Mouse (Mus musculus) hindbrain, embryonic 12.5 days (tissue): ENCODE data around the gene Anks3. TPM values are rescaled to one million over a fixed set of nuclear protein-coding genes. Genes with fewer than 3 reads are reported as not detected.

ENCODE experiments used
- ATAC-seq: fragments of 200-750 bp; cut with Nextera tagmentation; 2 replicates; pipeline ENCODE4 v1.8.0; 2017; ENCODE audit warnings: moderate TSS enrichment; ENCODE audit not compliant: low FRiP score
- H3K27ac ChIP-seq: fragments of 300-500 bp; sonication (generic); 2 replicates; pipeline ENCODE4 v1.5.1; 2016; ENCODE audit warnings: mild to moderate bottlenecking
- H3K27me3 ChIP-seq: fragments of 300-500 bp; sonication (generic); 2 replicates; pipeline ENCODE4 v1.6.1; 2016; ENCODE audit warnings: mild to moderate bottlenecking
- H3K36me3 ChIP-seq: fragments of 300-500 bp; sonication (generic); 2 replicates; pipeline ENCODE4 v1.6.1; 2016; ENCODE audit warnings: mild to moderate bottlenecking
- H3K4me1 ChIP-seq: fragments of 300-500 bp; sonication (generic); 2 replicates; pipeline ENCODE4 v1.6.1; 2016
- H3K4me2 ChIP-seq: fragments of 300-500 bp; sonication (generic); replicated peaks from 2 replicates; pipeline ENCODE4 v1.6.1; 2016; ENCODE audit warnings: mild to moderate bottlenecking
- H3K4me3 ChIP-seq: fragments of 300-500 bp; sonication (generic); 2 replicates; pipeline ENCODE4 v1.5.1; 2016; ENCODE audit warnings: mild to moderate bottlenecking
- H3K9ac ChIP-seq: fragments of 300-500 bp; sonication (generic); 2 replicates; pipeline ENCODE4 v1.6.1; 2016; ENCODE audit warnings: mild to moderate bottlenecking, moderate library complexity
- H3K9me3 ChIP-seq: fragments of 300-500 bp; sonication (generic); replicated peaks from 2 replicates; pipeline ENCODE4 v1.6.1; 2016; ENCODE audit warnings: mild to moderate bottlenecking
- WGBS: fragments of 180-500 bp; shearing (Covaris S2); methylation state at CpG from one replicate; pipeline ENCODE4 v1.1.7; 2016; 5-methylcytosine and 5-hydroxymethylcytosine counted together
- polyA plus RNA-seq: library from polyadenylated mRNA; unstranded; fragments of >200 nt; fragmentation: Nextera tagmentation; extraction: Ambion mirVana; gene quantifications from 2 replicates; pipeline ENCODE4 v1.2.1, GENCODE M21; 2016

Anks3 gene
- polyA plus RNA-seq, 1 experiment from 2014 or later, result 68.0 TPM

DNA sequence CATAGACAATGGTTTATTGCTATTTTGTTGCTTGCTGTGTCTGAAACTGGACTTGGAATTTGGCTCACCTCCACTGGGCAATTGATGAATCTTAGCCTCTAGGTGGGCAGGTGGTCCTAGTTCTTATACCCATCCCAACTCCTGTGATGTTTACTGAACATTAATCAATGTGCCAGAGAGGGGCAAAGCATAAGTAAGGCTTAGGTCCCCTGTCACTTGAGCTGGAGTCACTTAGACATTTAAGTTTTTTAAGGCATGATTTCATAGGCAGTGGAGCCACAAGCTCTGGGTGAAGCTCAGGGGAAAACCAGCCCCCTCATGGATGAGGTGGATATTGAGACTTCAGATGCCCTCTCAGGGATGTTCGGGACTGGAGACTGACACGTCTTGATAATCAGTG lies 25.5 kb downstream of the Anks3 start, which contains the start of gene Nudt16l1:
Gene Nudt16l1 (plus strand): TSS at position 301 of the 400 bp plus-strand sequence.
- peaks cover 72% of the 10 kb centered on the region for H3K36me3 ChIP-seq
- H3K27ac ChIP-seq, result peak within 1 kb of the TSS; percentile 85
- H3K27me3 ChIP-seq, result no peaks in the 10 kb centered on the region
- 6% methylated on average over 2 of the region's 2 CpGs for WGBS
- H3K9ac ChIP-seq, result peak within 1 kb of the TSS; percentile 94
- peak; percentile 5; the same call in 1 of the 2 replicates for ATAC-seq
- no peaks in the 10 kb centered on the region for H3K9me3 ChIP-seq
- peak within 1 kb of the TSS; percentile 89 for H3K4me3 ChIP-seq
- peaks cover 13% of the 10 kb centered on the region for H3K4me1 ChIP-seq
- peak within 1 kb of the TSS; percentile 94 for H3K4me2 ChIP-seq

DNA sequence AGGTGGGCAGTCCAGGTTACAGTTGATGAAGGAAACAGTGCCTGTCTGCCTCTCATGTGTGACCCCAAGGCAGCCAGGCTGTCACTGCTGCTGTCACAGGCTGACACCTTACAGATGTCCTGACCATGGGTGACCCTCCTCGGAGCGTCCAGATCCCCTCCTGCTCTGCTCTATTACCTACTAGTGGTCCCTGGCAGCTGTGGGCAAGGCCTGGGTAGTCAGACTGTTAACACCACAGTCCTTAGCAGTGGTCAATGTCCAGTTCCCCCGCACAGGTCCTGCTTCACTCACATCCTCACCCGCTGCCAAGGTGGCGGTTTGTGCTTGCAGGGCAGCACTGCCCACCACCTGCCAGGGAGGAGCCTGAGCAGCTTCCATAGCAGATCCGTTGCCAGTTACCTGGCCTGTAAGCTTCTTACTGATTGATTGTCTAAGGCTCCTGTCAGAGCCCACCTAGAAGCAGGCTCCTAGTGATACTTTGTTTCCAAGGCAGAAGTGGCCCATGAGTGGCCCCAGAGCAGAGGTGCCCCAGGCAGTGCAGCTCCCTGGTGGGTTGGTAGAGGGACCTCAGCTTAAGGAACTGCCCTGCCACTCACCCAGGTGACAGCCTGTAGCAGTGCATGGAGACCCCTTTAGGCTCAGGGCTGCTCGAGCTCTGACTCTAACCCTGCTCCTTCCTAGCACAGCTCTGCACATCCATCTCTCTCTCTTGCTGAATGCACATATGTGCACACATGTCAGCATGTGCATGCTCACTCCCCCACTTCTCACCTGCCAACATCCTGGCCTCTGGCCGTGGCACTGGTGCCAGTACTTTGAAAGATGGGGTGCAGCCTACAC lies 26.4 kb downstream of the Anks3 start:
- WGBS, result 88% methylated on average over 8 of the region's 8 CpGs
- Histone ChIP-seq H3K4me1 (peaks cover 13% of the 10 kb centered on the region), H3K9me3 (no peaks in the 10 kb centered on the region), H3K4me2 (no peak overlapping the region), H3K36me3 (peaks cover 72% of the 10 kb centered on the region), H3K27ac (no peak overlapping the region), H3K9ac (no peak overlapping the region), H3K27me3 (no peaks in the 10 kb centered on the region), H3K4me3 (no peak overlapping the region)
- no peak for ATAC-seq

DNA sequence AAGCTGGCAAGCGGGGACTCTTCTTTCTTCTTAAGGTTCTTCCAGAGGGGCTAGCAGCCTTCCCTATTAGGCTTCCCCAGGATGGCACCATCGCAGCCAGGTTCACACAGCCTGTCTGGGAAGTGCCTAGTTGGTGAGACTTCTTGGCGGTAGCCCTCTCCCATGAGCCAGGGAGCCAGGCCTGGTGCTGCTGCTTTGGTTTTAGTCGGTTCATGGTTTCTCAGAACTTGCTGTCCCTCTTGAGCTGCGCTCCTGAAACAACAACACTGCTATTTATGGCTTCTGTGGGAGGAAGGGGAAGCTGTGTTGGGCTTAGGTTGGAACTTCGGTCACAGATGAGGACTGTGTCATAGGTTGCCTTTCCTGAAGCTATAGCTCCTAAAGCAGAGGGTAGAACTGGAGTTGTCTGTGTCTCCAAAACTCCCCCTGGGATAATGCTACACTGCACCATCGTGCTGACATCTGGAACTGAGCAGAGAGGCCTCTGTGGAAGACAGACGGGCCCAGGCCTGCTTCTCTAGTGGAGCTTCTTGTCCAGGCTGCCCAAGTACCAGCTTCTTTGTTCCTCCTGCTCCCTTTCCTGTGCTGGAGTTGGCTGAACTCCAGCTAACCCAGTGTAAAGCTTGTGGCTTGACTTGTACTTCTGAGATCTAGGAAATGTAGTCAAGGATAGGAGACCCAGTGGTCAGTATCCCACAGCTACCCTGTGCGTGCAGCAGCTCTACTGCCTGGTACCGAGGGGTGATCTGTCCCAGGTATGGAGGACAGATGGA lies 27.9 kb downstream of the Anks3 start:
- Histone ChIP-seq H3K27ac (no peak overlapping the region), H3K4me1 (peaks cover 13% of the 10 kb centered on the region), H3K9ac (no peak overlapping the region), H3K9me3 (no peaks in the 10 kb centered on the region), H3K4me2 (no peak overlapping the region), H3K4me3 (no peak overlapping the region), H3K27me3 (no peaks in the 10 kb centered on the region), H3K36me3 (peaks cover 72% of the 10 kb centered on the region)
- WGBS, result 92% methylated on average over 10 of the region's 10 CpGs
- no peak for ATAC-seq

DNA sequence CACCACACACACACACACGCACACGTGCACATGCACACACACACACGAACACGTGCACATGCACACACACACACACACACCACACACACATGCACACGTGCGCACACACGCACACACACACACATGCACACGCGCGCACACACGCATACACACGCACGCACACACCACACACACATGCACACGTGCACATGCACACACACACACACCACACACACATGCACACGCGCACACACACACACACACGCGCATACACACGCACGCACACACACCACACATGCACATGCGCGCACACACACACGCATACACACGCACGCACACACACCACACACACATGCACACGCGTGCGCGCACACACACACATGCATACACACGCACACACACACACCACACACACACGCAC lies 28.6 kb downstream of the Anks3 start:
- WGBS, result 98% methylated on average over 31 of the region's 31 CpGs
- H3K27ac ChIP-seq, result no peak overlapping the region

DNA sequence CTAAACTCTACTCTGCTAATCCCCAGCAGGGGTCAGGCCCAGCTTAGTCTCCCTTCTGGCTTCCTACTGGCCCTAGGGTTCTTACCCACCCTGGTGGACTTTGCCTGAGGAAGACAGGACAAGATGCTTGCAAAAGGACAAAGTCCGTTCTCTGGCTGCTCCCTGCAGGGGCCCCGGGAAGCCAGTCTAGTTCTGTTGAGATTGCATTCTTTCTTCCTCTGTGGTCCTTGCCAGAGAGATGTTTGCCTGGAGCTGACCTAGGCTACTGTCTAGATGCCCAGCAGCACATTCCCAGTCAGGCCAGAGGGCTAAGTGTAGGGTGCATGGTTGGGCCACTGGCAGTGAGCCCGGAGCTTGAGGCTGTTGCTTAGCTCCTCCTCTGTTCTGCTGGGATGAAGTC lies 31.6 kb downstream of the Anks3 start:
- H3K27me3 ChIP-seq, result no peaks in the 10 kb centered on the region
- no peak overlapping the region for H3K27ac ChIP-seq
- 81% methylated on average over 3 of the region's 3 CpGs for WGBS
- no peak overlapping the region for H3K9ac ChIP-seq
- H3K4me2 ChIP-seq, result no peak overlapping the region
- H3K4me3 ChIP-seq, result no peak overlapping the region
- no peak for ATAC-seq
- H3K9me3 ChIP-seq, result no peaks in the 10 kb centered on the region
- H3K36me3 ChIP-seq, result peaks cover 89% of the 10 kb centered on the region
- no peaks in the 10 kb centered on the region for H3K4me1 ChIP-seq

More for the DNA sequence above, 28.6 kb downstream of the Anks3 start:
- H3K4me1 ChIP-seq, result peaks cover 11% of the 10 kb centered on the region
- H3K27me3 ChIP-seq, result no peaks in the 10 kb centered on the region
- H3K9ac ChIP-seq, result no peak overlapping the region
- ATAC-seq, result no peak
- peaks cover 72% of the 10 kb centered on the region for H3K36me3 ChIP-seq
- H3K4me2 ChIP-seq, result no peak overlapping the region
- H3K9me3 ChIP-seq, result no peaks in the 10 kb centered on the region
- H3K4me3 ChIP-seq, result no peak overlapping the region

DNA sequence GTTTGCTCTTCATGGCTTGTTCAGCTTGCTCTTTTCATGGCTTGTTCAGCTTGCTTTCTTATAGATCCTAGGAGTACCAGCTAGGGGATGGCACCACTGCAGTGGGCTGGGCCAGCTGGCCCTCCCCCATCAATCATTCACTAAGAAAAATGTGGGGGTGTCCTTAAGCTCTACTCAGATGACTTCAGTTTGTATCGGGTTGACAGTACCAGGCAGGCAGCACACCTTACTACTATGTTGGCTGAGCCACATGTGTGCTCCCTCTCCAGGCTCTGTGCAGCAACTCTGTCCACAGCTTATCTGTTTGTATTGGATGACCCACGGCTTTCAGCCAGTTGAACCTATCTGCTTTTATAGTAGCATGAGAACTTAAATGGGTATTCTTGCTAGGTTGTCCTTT lies 35.5 kb downstream of the Anks3 start:
- 88% methylated on average over 2 of the region's 2 CpGs for WGBS

DNA sequence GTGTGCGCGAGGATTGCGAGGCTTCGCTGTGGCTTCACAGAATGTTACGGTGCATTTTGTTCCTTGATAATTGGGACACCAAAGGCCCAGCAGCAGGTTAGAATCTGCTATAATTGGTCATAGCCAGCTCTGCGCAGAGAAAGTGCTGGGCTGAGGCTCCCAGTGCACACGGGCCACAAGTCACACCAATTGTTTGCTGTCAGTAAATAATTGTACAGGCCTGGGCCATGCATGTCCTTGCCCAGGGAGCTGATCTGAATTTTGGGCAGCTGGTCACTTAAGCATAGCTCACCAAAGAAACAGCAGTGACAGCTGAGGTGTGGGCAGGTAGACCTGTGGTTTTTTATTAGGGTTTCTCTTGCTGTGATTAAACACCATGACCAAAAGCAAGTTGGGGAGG lies 36.0 kb downstream of the Anks3 start:
- Histone ChIP-seq H3K27me3 (no peaks in the 10 kb centered on the region), H3K9ac (no peak overlapping the region), H3K4me3 (no peak overlapping the region), H3K27ac (no peak overlapping the region), H3K4me1 (no peaks in the 10 kb centered on the region), H3K9me3 (no peaks in the 10 kb centered on the region), H3K4me2 (no peak overlapping the region), H3K36me3 (peaks cover 94% of the 10 kb centered on the region)
- 93% methylated on average over 7 of the region's 7 CpGs for WGBS
- no peak for ATAC-seq

More for the DNA sequence above, 35.5 kb downstream of the Anks3 start:
- no peak for ATAC-seq
- Histone ChIP-seq H3K9me3 (no peaks in the 10 kb centered on the region), H3K27ac (no peak overlapping the region), H3K27me3 (no peaks in the 10 kb centered on the region), H3K9ac (no peak overlapping the region), H3K36me3 (peaks cover 94% of the 10 kb centered on the region), H3K4me3 (no peak overlapping the region), H3K4me2 (no peak overlapping the region), H3K4me1 (no peaks in the 10 kb centered on the region)

DNA sequence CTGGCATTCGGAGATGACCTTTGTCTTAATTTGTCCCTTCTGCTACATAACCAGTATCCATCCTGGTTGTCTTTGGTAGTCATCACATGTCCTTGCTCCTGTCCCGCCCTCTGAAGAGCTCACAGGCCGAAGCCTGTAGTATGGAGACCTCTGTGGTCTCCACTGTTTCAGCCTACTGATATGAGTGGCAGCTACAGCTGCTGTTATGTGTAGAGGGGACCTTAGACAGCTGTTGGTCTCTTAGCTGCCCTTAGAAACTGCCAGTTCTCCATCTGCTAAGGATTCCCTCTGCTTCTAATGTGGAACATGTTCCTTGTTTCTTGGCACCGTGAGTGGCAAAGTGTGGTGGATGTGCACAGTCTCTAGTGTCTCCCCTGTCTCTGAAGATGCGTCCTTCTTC lies 40.0 kb downstream of the Anks3 start:
- no peak for ATAC-seq
- Histone ChIP-seq H3K4me2 (no peak overlapping the region), H3K9ac (no peak overlapping the region), H3K36me3 (peaks cover 86% of the 10 kb centered on the region), H3K27ac (no peak overlapping the region), H3K4me1 (no peaks in the 10 kb centered on the region), H3K4me3 (no peak overlapping the region), H3K27me3 (no peaks in the 10 kb centered on the region), H3K9me3 (no peaks in the 10 kb centered on the region)
- WGBS, result 91% methylated on average over 5 of the region's 5 CpGs

DNA sequence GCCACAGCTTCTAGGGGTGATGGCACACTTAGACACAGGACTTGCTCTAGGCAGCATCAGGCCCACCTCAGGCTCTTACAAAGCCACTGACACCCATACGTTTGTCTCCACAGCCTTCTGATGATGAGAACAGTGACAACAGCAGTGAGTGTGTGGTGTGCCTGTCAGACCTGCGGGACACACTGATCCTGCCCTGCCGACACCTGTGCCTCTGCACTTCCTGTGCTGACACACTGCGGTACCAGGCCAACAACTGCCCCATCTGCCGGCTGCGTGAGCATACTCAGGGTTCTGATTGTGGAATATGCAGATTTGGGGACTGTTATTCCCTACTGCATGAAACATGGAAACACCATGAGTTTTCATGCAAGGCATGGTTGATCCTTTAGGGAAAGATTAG lies 41.5 kb downstream of the Anks3 start:
- H3K9me3 ChIP-seq, result no peaks in the 10 kb centered on the region
- H3K36me3 ChIP-seq, result peaks cover 76% of the 10 kb centered on the region
- no peak overlapping the region for H3K4me3 ChIP-seq
- H3K9ac ChIP-seq, result no peak overlapping the region
- H3K4me2 ChIP-seq, result no peak overlapping the region
- H3K27ac ChIP-seq, result no peak overlapping the region
- no peak for ATAC-seq
- no peaks in the 10 kb centered on the region for H3K4me1 ChIP-seq
- no peaks in the 10 kb centered on the region for H3K27me3 ChIP-seq
- WGBS, result 89% methylated on average over 6 of the region's 6 CpGs

DNA sequence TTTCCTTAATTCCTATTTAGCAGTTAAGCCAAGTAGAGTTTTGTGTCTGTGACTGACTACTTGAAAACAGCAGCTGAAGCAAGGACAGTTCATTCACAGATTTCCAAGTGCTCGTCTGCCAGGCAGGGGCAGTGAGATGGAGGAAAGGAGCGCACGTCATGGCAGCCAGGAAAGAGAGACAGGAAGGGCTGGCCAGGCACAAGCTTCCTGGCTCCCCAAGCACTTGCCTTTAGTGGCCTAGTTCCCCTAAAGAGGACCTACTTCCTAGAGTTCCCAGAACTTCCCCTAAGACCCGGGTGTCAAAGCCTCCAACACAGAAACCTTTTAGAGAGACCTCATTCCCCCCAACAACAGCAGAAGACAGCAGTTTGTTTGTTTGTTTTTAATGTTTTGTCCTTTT lies 43.4 kb downstream of the Anks3 start:
- Histone ChIP-seq H3K36me3 (peaks cover 70% of the 10 kb centered on the region), H3K9ac (no peak overlapping the region), H3K9me3 (no peaks in the 10 kb centered on the region), H3K27ac (no peak overlapping the region), H3K4me3 (no peak overlapping the region), H3K4me1 (no peaks in the 10 kb centered on the region), H3K27me3 (no peaks in the 10 kb centered on the region), H3K4me2 (no peak overlapping the region)
- ATAC-seq, result no peak
- WGBS, result 85% methylated on average over 4 of the region's 4 CpGs

DNA sequence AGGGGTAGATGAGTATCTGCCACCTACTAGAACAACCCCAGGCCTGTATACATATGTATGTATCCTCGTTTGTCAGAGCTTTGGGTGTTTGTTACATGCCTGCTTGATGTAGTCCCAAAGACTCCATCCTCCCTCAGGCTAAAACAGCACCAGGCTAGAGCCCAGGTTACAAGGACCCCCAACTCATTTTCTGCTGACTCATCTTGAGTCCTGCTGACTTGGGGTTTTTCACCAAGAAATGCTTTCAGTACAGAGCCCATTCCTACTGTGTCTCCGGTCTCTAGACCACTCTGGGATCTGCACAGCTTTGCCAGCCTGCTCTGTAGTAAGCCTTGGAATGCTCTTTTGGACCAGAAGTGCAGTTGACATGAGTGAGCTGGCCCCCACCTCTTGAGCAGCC lies 47.4 kb downstream of the Anks3 start:
- Histone ChIP-seq H3K27me3 (no peaks in the 10 kb centered on the region), H3K4me3 (no peak overlapping the region), H3K9me3 (no peaks in the 10 kb centered on the region), H3K36me3 (peaks cover 56% of the 10 kb centered on the region), H3K27ac (no peak overlapping the region), H3K4me1 (peaks cover 6% of the 10 kb centered on the region; the same call in 1 of the 2 replicates), H3K9ac (no peak overlapping the region), H3K4me2 (no peak overlapping the region)
- ATAC-seq, result no peak
- 81% methylated on average over 2 of the region's 2 CpGs for WGBS

DNA sequence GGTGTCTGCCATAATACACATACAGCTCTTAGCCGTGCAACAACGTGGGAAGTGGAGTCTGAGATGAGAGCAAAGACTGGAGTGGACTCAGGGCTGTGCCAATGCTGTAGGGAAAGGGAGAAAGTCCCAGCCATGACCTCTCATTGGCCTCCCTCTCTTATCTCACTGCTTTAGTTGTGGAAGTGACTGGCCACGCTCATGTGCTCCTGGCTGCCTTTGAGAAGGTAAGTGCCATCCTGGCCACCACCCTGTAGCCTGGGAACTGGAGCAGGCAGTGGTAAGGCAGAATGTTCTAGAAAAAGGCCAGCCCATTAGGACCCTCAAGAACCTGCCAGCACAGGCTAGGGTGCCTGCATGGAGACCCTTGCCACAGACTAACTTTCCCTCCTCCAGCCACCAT lies 48.1 kb downstream of the Anks3 start:
- H3K4me3 ChIP-seq, result no peak overlapping the region
- 92% methylated on average over 3 of the region's 3 CpGs for WGBS
- H3K36me3 ChIP-seq, result peaks cover 62% of the 10 kb centered on the region
- H3K4me1 ChIP-seq, result peaks cover 6% of the 10 kb centered on the region; the same call in 1 of the 2 replicates
- H3K27ac ChIP-seq, result no peak overlapping the region
- no peaks in the 10 kb centered on the region for H3K27me3 ChIP-seq
- H3K9me3 ChIP-seq, result no peaks in the 10 kb centered on the region
- ATAC-seq, result no peak
- H3K4me2 ChIP-seq, result no peak overlapping the region
- H3K9ac ChIP-seq, result no peak overlapping the region
